Mouse (Mus musculus) spleen, adult 2 months (tissue): ENCODE measurements around the gene Slc18a2.

Experiments used
- CTCF ChIP-seq: fragments of 200-500 bp; IDR thresholded peaks from 2 replicates; pipeline ENCODE4 v1.5.1; 2011; ENCODE audit warnings: mild to moderate bottlenecking, inconsistent platforms; ENCODE audit not compliant: insufficient read depth, insufficient read length, insufficient replicate concordance; ENCODE audit errors: extremely low read depth
- POLR2A ChIP-seq: fragments of 200-500 bp; IDR thresholded peaks from 2 replicates; pipeline ENCODE4 v1.6.1; 2011; ENCODE audit warnings: low read depth, low read length, inconsistent platforms

GRCm38 (mm10) chr19:59236046-59236445 is 24.6 kb upstream of the Slc18a2 start:
- TF ChIP-seq CTCF, result no peak
- TF ChIP-seq POLR2A, result no peak
